Mouse (Mus musculus) midbrain, embryonic 14.5 days (tissue): Measurements from ENCODE around the gene Cdh3. TPM values are rescaled to one million over a fixed set of nuclear protein-coding genes. Genes with fewer than 3 reads are reported as not detected.
A peak's percentile ranks its signal among the peaks of the same experiment; 100 is the strongest.

ENCODE experiments used
- ATAC-seq: fragments of 200-750 bp; cut with Nextera tagmentation; 2 replicates; pipeline ENCODE4 v1.8.0; 2017; ENCODE audit warnings: moderate number of reproducible peaks, moderate library complexity; ENCODE audit not compliant: low FRiP score, low TSS enrichment
- DNase-seq: peaks from one replicate; pipeline ENCODE4 v3.0.0-alpha.2; 2015
- H3K27ac ChIP-seq: fragments of 300-500 bp; sonication (generic); replicated peaks from 2 replicates; pipeline ENCODE4 v1.5.1; 2014; ENCODE audit warnings: mild to moderate bottlenecking, low read depth, low read length, moderate library complexity
- H3K27me3 ChIP-seq: fragments of 300-500 bp; sonication (generic); 2 replicates; pipeline ENCODE4 v1.6.1; 2014; ENCODE audit warnings: low read length, control low read depth, mixed read lengths; ENCODE audit not compliant: control insufficient read depth, insufficient read depth
- H3K36me3 ChIP-seq: fragments of 300-500 bp; sonication (generic); 2 replicates; pipeline ENCODE4 v1.6.1; 2014; ENCODE audit warnings: low read length, control low read depth; ENCODE audit not compliant: control insufficient read depth, insufficient read depth
- H3K4me1 ChIP-seq: fragments of 300-500 bp; sonication (generic); 2 replicates; pipeline ENCODE4 v1.6.1; 2014; ENCODE audit warnings: mild to moderate bottlenecking, antibody characterized with exemption, low read length, control low read depth; ENCODE audit not compliant: control insufficient read depth, insufficient read depth
- H3K4me2 ChIP-seq: fragments of 300-500 bp; sonication (generic); 2 replicates; pipeline ENCODE4 v1.6.1; 2014; ENCODE audit warnings: mild to moderate bottlenecking, low read length, moderate library complexity
- H3K4me3 ChIP-seq: fragments of 300-500 bp; sonication (generic); replicated peaks from 2 replicates; pipeline ENCODE4 v1.5.1; 2014; ENCODE audit warnings: low read depth, low read length
- H3K9ac ChIP-seq: fragments of 300-500 bp; sonication (generic); replicated peaks from 2 replicates; pipeline ENCODE4 v1.6.1; 2014; ENCODE audit warnings: mild to moderate bottlenecking, low read length, moderate library complexity
- H3K9me3 ChIP-seq: fragments of 300-500 bp; sonication (generic); 2 replicates; pipeline ENCODE4 v1.6.1; 2016; ENCODE audit warnings: low read length, control low read depth, mixed read lengths; ENCODE audit not compliant: control insufficient read depth
- WGBS: fragments of 180-500 bp; shearing (Covaris S2); extraction: QIAGEN DNeasy Blood & Tissue Kit; methylation state at CpG from one replicate; pipeline ENCODE4 v1.1.7; 2014; 5-methylcytosine and 5-hydroxymethylcytosine counted together
- polyA plus RNA-seq: library from polyadenylated mRNA; unstranded; fragments of >200 nt; fragmentation: Nextera tagmentation; extraction: Ambion mirVana; gene quantifications from 2 replicates; pipeline ENCODE4 v1.2.1, GENCODE M21; 2014

Gene Cdh3
- polyA plus RNA-seq, 1 experiment from 2014 or later = 0.22 TPM

DNA sequence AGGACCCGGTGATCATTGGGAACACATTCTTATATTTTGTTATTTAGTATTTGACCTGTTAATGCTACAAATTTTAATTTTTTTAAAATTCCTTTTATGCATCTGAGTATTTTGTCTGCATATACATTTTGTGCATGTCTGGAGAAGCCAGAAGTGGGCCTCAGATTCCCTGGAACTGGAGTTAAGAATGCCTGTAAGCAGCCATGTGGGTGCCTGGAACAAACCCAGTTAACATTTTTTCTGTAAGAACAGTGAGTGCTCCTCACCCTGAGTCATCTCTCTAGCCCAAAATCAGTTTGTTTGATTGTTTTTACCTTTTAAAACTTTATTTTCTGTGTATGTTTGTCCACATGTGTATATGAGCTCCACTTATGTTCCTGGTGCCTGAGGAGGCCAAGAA, 4.6 kb upstream of the Cdh3 start:
- Histone ChIP-seq H3K36me3 (no peaks in the 10 kb centered on the region), H3K27me3 (peaks cover 47% of the 10 kb centered on the region), H3K4me1 (peaks cover 20% of the 10 kb centered on the region), H3K4me3 (no peak overlapping the region), H3K4me2 (no peak overlapping the region), H3K9me3 (no peaks in the 10 kb centered on the region), H3K9ac (no peak overlapping the region), H3K27ac (no peak overlapping the region)
- DNase-seq (no peak), ATAC-seq (no peak)
- WGBS = 100% methylated on average over 1 of the region's 1 CpGs

DNA sequence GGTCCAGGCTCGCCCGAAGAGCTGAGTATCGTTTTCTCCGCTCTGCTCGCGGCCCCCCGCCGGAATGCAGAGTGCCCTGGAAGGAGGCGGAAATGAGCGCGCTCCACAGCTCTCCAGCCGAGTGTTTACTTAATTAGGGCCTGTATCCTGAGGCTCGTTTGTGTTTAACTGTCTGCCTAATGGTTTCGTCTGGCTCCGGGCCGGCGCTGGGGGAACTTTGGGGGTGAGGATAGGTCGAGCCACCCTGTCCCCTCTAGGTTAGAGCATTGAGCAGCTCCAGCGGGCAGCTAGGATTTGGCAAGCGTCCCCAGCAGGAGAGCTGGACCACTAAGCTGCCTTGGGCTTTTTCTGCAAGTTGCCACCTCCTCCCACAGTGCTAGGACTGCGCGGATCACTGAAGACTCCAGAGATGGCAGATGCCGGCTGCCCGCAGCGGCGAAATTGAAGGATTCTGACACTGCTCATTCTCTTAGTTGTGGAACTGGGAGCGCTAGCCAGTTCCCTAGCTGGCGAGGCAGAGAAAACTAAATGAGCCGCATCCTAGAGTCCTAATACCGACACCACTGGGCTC, 2.8 kb upstream of the Cdh3 start:
- peaks cover 27% of the 10 kb centered on the region for H3K4me1 ChIP-seq
- no peak overlapping the region for H3K27ac ChIP-seq
- ATAC-seq (no peak), DNase-seq (peak; percentile 75)
- no peaks in the 10 kb centered on the region for H3K9me3 ChIP-seq
- H3K27me3 ChIP-seq = peaks cover 63% of the 10 kb centered on the region
- WGBS = under 1% methylated on average over 30 of the region's 30 CpGs
- H3K9ac ChIP-seq = peak overlapping the region; percentile 34
- H3K4me2 ChIP-seq = peak overlapping the region; percentile 73
- no peaks in the 10 kb centered on the region for H3K36me3 ChIP-seq
- H3K4me3 ChIP-seq = peak overlapping the region; percentile 31

DNA sequence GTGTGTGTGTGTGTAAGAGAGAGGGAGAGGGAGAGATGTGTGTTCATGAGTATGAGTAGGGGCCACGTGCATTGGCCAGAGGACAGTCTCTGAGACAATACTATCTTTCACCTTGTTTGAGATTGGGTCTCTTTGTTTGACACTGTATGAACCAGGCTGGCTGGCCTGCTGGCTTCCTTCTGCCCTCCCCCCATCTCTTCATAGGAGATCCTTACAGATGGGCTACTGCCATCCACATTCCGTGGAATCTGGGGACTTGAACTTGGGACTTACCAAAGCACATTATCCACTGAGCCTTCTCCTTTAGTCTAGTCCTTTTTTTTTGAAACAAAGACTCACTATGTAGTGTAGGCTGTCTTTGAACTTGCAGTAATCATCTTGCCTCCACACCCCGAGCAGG, 2.2 kb upstream of the Cdh3 start:
- ATAC-seq (no peak), DNase-seq (no peak)
- Histone ChIP-seq H3K4me2 (peak overlapping the region; percentile 73), H3K9ac (no peak overlapping the region), H3K36me3 (no peaks in the 10 kb centered on the region), H3K27me3 (peaks cover 63% of the 10 kb centered on the region), H3K4me3 (peak overlapping the region; percentile 31; the same call in 1 of the 2 replicates), H3K4me1 (peaks cover 27% of the 10 kb centered on the region), H3K9me3 (no peaks in the 10 kb centered on the region), H3K27ac (no peak overlapping the region)
- WGBS = 24% methylated on average over 3 of the region's 3 CpGs

DNA sequence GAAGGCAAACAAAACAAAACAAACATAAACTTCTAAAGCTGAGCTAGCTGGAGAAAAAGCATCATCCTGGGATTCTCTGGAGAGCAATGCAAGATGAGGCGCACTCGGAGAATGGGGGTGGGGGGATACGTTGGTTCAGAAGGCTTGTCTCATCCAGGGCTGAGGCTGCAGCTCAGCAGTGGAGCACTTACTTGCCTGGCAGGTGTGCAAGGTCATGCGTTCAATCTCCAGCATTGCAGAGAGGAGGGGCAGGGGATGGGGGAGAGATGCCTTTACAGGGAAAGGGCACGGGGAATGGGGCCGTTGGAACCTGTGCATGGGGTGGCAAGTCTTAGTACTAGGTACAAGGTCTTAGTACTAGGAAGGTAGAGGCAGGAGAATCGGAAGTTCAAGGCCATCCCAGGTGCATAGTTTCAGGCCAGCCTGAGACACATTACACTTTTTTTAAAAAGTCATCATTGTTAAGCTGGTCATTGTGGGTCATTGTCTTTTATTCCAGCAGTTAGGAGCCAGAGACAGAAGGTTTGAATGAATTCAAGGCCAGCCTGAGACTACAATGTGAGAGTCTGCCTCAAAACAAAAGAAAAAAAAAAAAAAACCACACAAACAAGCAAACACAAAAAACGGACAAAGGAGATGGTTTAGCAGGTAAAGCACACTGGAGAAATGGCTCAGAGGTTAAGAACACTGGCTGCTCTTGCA, 1.5 kb upstream of the Cdh3 start:
- H3K4me1 ChIP-seq = peaks cover 27% of the 10 kb centered on the region
- H3K9me3 ChIP-seq = no peaks in the 10 kb centered on the region
- H3K36me3 ChIP-seq = no peaks in the 10 kb centered on the region
- no peak overlapping the region for H3K4me3 ChIP-seq
- WGBS = 50% methylated on average over 8 of the region's 8 CpGs
- no peak overlapping the region for H3K9ac ChIP-seq
- no peak overlapping the region for H3K4me2 ChIP-seq
- DNase-seq (no peak), ATAC-seq (no peak)
- no peak overlapping the region for H3K27ac ChIP-seq
- peaks cover 63% of the 10 kb centered on the region for H3K27me3 ChIP-seq

DNA sequence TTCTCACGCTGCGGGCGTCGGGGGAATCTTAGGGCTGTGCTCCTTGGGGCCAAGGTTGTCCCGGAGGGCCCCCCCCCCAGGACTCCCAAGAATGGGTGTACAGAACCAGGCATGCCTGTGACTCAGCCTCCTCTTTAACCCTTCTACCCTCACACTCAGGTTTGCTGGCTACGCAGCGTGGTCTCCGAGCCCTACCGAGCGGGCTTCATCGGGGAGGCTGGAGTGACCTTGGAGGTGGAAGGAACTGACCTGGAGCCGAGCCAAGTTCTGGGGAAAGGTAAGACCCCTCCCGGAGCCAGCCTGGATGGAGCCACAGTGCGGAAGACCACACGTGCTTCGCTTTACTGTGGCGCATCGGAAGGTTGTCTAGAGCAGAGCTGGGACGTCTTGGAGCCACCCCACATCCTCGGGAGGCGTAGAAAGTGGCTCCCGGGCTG, 392 bp downstream of the Cdh3 start:
- no peak; the same call in 1 of the 2 replicates for ATAC-seq

DNA sequence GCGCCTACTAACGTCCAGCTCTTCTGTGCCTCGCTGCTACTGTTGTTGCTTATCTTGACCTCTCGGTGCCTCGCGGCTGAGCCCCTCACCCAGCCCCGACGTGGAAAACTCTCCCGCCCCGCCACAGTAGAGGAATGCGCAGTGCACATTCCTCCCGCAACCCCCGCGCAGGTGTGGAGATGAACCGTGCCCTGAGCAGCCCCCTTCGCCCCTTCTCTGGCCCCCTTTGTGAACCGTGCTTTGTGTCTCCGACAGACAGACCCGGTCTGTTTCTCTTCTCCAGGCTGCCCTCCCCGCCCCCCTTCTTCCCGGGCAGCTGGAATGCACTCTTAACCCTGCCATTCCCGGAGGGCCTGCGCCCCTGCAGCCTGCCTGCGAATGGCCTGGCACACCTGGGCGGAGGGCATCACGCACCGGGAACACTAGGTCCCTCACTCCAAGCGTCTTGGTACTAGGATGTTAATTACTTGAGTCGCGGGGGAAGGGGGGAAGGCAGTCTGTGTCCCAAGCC, 895 bp downstream of the Cdh3 start:
- peaks cover 58% of the 10 kb centered on the region for H3K27me3 ChIP-seq
- H3K9me3 ChIP-seq = no peaks in the 10 kb centered on the region
- ATAC-seq (no peak), DNase-seq (no peak)
- H3K36me3 ChIP-seq = no peaks in the 10 kb centered on the region
- no peak overlapping the region for H3K27ac ChIP-seq
- peaks cover 27% of the 10 kb centered on the region for H3K4me1 ChIP-seq
- peak overlapping the region; percentile 30 for H3K4me3 ChIP-seq
- WGBS = under 1% methylated on average over 30 of the region's 30 CpGs
- peak overlapping the region; percentile 53 for H3K4me2 ChIP-seq
- H3K9ac ChIP-seq = 0 out of 2 replicates have a peak overlapping the region, but pooled peaks have one; percentile 2

More for the DNA sequence above, 392 bp downstream of the Cdh3 start:
- H3K36me3 ChIP-seq = no peaks in the 10 kb centered on the region
- H3K4me1 ChIP-seq = peaks cover 27% of the 10 kb centered on the region
- H3K27ac ChIP-seq = no peak overlapping the region
- 0 out of 2 replicates have a peak overlapping the region, but pooled peaks have one; percentile 2 for H3K9ac ChIP-seq
- H3K4me3 ChIP-seq = peak overlapping the region; percentile 30
- H3K4me2 ChIP-seq = peak overlapping the region; percentile 53
- H3K27me3 ChIP-seq = peaks cover 63% of the 10 kb centered on the region
- H3K9me3 ChIP-seq = no peaks in the 10 kb centered on the region
- 4% methylated on average over 22 of the region's 22 CpGs for WGBS
- peak; percentile 32 for DNase-seq

DNA sequence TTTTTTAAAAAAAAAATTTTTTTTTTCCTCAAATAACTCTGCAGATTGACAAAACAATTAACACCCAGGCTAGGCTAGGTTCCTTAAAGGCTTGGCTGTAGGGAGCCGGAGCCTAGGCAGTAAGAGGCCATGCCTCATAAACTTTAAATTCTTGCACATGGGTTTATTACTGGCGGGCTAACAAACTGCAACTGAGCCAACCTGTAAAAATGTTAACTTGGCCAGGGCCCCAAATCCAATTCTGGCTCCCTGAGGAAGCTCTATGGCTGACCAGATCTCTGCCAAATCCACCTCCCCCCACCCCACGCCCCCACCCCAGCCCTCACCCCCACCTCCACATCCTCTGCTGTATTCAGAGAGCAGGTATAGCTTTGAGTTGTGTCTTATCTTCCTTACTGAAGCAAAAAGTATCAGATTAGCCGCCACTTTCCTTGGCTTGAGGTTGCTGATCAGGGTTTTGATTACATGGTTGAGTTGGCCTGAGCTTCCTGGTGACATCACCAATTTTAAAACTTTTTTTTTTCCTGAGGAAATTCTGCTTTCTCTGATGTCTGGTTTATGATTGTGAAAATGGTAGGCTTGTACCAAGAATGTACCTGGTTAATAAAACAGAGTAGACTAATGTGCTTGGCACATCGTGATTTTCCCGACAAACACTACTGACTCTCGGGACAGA, 1.9 kb downstream of the Cdh3 start:
- Histone ChIP-seq H3K9me3 (no peaks in the 10 kb centered on the region), H3K27me3 (peaks cover 48% of the 10 kb centered on the region), H3K27ac (no peak overlapping the region), H3K4me3 (no peak overlapping the region), H3K4me1 (peaks cover 25% of the 10 kb centered on the region), H3K36me3 (no peaks in the 10 kb centered on the region), H3K9ac (no peak overlapping the region), H3K4me2 (no peak overlapping the region)
- no peak for DNase-seq
- no peak for ATAC-seq
- WGBS = 65% methylated on average over 7 of the region's 7 CpGs

DNA sequence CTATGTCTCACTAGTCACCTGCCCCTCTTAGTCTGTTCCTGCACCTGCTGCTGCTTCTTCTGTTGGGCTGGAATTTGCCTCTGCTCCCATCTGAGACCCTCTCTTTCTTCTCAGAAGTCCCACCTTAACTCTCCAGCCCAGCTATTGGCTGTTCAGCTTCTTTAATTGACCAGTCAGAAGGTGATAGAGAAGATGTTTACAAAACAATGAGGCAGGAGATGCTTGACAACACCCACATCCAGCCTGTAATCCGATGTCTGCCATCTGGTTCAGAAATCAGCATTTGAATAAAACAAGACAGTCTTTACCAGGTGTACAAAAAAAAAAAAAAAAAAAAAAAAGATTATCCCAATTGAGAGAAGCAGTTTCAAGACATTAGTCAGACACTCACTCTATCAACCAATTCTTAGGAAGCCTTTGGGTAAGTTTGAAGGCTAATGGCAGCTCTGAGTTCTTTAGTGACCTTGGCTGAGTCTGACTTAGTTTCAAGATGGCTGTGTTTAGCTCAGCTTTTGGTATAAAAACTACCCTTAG, 5.3 kb downstream of the Cdh3 start:
- Histone ChIP-seq H3K27me3 (peaks cover 17% of the 10 kb centered on the region), H3K27ac (no peak overlapping the region), H3K36me3 (no peaks in the 10 kb centered on the region), H3K9ac (no peak overlapping the region), H3K4me1 (peaks cover 8% of the 10 kb centered on the region), H3K4me2 (no peak overlapping the region), H3K9me3 (no peaks in the 10 kb centered on the region), H3K4me3 (no peak overlapping the region)
- ATAC-seq (no peak), DNase-seq (no peak)
- 23% methylated on average over 1 of the region's 1 CpGs for WGBS
